Mouse (Mus musculus): ENCODE measurements around the gene Rnase4.

- TF ChIP-seq POLR2A (IDR thresholded peaks at IDR 0.05; ENCODE audit: control insufficient read depth, low read depth, low read length) = no peak
- TF ChIP-seq CTCF (IDR thresholded peaks at IDR 0.05; ENCODE audit: control insufficient read depth, insufficient read depth, insufficient replicate concordance, low read depth, low read length) = no peak
Observed at GRCm38 (mm10) chr14:51101284-51101683, 10.4 kb downstream of the Rnase4 start.
